33 mouse cellular contexts compared by ENCODE assay signal in the genomic region with DNA sequence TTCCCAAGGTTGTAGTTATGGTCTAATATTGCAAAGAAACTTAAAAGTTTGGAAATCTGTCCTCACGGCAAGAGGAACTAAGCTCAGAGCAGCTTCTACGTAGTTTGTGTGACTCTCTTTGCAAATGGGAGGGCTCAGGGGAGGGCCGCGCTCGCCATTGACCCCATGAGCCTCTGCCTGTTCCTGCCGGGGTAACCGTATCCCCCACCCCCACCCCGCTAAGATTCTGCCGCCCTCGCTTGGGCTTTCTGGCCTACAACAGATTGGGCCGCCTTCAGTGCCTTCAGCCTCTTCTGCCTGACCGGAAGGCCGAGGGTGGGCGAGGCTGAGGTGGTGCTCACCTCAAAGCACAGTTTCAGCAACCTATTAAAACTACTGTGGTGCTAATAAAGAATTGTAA. TPM values are rescaled to one million over a fixed set of nuclear protein-coding genes. Genes with fewer than 3 reads are reported as not detected.
DNase-seq lines count a peak whose midpoint lies in the region; ATAC-seq and TF ChIP-seq lines count a peak whose summit lies in the region.
"Had no signal": no experiment of that assay in that cellular context is flagged by ENCODE, and none has a peak within 500 bp of the region (broad histone marks: within the 10 kb centered on the region; RNA-seq: fewer than 3 reads in every experiment).

No protein-coding gene starts in this region.

- no peak overlapping the region for H3K4me2 ChIP-seq in hindbrain, embryonic 16.5 days (ENCODE audit: low read length)
- H3K4me2 ChIP-seq: embryonic facial prominence, embryonic 13.5 days; forebrain, embryonic 12.5 days; forebrain, embryonic 15.5 days; heart, embryonic 11.5 days; heart, embryonic 15.5 days; hindbrain, embryonic 14.5 days had no signal

- WGBS in heart, embryonic 10.5 days, result 61% methylated on average over 14 of the region's 14 CpGs
- 62% methylated on average over 14 of the region's 14 CpGs for WGBS in hindbrain, embryonic 16.5 days
- WGBS in embryonic facial prominence, embryonic 10.5 days, result 62% methylated on average over 14 of the region's 14 CpGs

- no peaks in the 10 kb centered on the region for H3K36me3 ChIP-seq in heart, embryonic 10.5 days
- H3K36me3 ChIP-seq in ES-Bruce4 (ENCODE audit: control insufficient read depth, insufficient read depth, low read length, poor library complexity, severe bottlenecking), result no peaks in the 10 kb centered on the region
- H3K36me3 ChIP-seq in hindbrain, embryonic 16.5 days (ENCODE audit: control insufficient read depth, insufficient read depth, low read length), result no peaks in the 10 kb centered on the region
- no peaks in the 10 kb centered on the region for H3K36me3 ChIP-seq in embryonic facial prominence, embryonic 10.5 days (replicated peaks)
- H3K36me3 ChIP-seq: embryonic facial prominence, embryonic 13.5 days; forebrain, embryonic 12.5 days; forebrain, embryonic 15.5 days; heart, embryonic 15.5 days had no signal

- intact Hi-C loops in heart, postnatal 25 days (cut with DNase I), result no loop called here

- no peak for ATAC-seq in hindbrain, embryonic 16.5 days
- ATAC-seq: forebrain, embryonic 15.5 days; intestine, postnatal 0 days had no signal

- no peak overlapping the region for H3K4me3 ChIP-seq in heart, embryonic 10.5 days
- peak overlapping the region; percentile 34 for H3K4me3 ChIP-seq in ES-Bruce4 (ENCODE audit: low read depth, low read length)
- no peak overlapping the region for H3K4me3 ChIP-seq in hindbrain, embryonic 16.5 days (ENCODE audit: low read length)
- H3K4me3 ChIP-seq in embryonic facial prominence, embryonic 10.5 days, result no peak overlapping the region
- H3K4me3 ChIP-seq: embryonic facial prominence, embryonic 13.5 days; erythroblast, embryonic 14.5 days; forebrain, embryonic 12.5 days; forebrain, embryonic 15.5 days; heart, adult 2 months; heart, embryonic 15.5 days had no signal

- no peak overlapping the region for H3K27ac ChIP-seq in heart, embryonic 10.5 days
- H3K27ac ChIP-seq in ES-Bruce4 (ENCODE audit: insufficient read depth, low read length), result 0 out of 2 replicates have a peak overlapping the region, but pooled peaks have one; percentile 38
- H3K27ac ChIP-seq in hindbrain, embryonic 16.5 days (ENCODE audit: low read depth, low read length), result no peak overlapping the region
- no peak overlapping the region for H3K27ac ChIP-seq in embryonic facial prominence, embryonic 10.5 days (replicated peaks)
- H3K27ac ChIP-seq: embryonic facial prominence, embryonic 13.5 days; forebrain, embryonic 12.5 days; forebrain, embryonic 15.5 days; heart, adult 2 months; heart, embryonic 15.5 days; hindbrain, embryonic 14.5 days had no signal

- H3K4me1 ChIP-seq in heart, embryonic 10.5 days, result no peaks in the 10 kb centered on the region
- H3K4me1 ChIP-seq in ES-Bruce4 (ENCODE audit: control insufficient read depth, insufficient read depth, low read length), result no peaks in the 10 kb centered on the region
- no peaks in the 10 kb centered on the region for H3K4me1 ChIP-seq in hindbrain, embryonic 16.5 days (ENCODE audit: control insufficient read depth, insufficient read depth, low read depth, low read length)
- no peaks in the 10 kb centered on the region for H3K4me1 ChIP-seq in embryonic facial prominence, embryonic 10.5 days
- H3K4me1 ChIP-seq: embryonic facial prominence, embryonic 13.5 days; forebrain, embryonic 12.5 days; forebrain, embryonic 15.5 days; heart, embryonic 15.5 days had no signal

- no peak for TF ChIP-seq POLR2A in ES-Bruce4 (IDR thresholded peaks at IDR 0.05; ENCODE audit: insufficient read depth, low read length)

- peak; percentile 68 for DNase-seq in heart, embryonic 10.5 days (ENCODE audit: low spot score)
- no peak for DNase-seq in heart, postnatal 25 days (ENCODE audit: low spot score)
- DNase-seq in R1 (ENCODE audit: low read depth, low spot score), result peak; percentile 90
- DNase-seq in embryonic facial prominence, embryonic 10.5 days (ENCODE audit: low spot score), result no peak
- DNase-seq: adrenal gland, postnatal 10 days; adrenal gland, postnatal 36 days; B cell, adult 2 months; cerebellum, adult 18-20 months; cerebellum, adult 9-10 months; cerebellum, postnatal 14 days; gastrocnemius, postnatal 25 days; heart, adult 2 months; heart, postnatal 10 days; heart, postnatal 4 days; kidney, adult 2 months had no signal

- TF ChIP-seq EP300 in ES-Bruce4 (IDR thresholded peaks at IDR 0.05; ENCODE audit: insufficient read depth, low read depth, low read length), result peak; percentile 78; the same call in 1 of the 2 replicates

- H3K9ac ChIP-seq in ES-Bruce4 (ENCODE audit: low read depth, poor library complexity, severe bottlenecking), result peak overlapping the region; percentile 73
- no peak overlapping the region for H3K9ac ChIP-seq in hindbrain, embryonic 16.5 days (ENCODE audit: low read depth, low read length)
- H3K9ac ChIP-seq: embryonic facial prominence, embryonic 13.5 days; forebrain, embryonic 12.5 days; forebrain, embryonic 15.5 days; heart, embryonic 15.5 days; hindbrain, embryonic 14.5 days had no signal

- H3K9me3 ChIP-seq in heart, embryonic 10.5 days, result no peaks in the 10 kb centered on the region
- peaks cover 16% of the 10 kb centered on the region for H3K9me3 ChIP-seq in ES-Bruce4 (replicated peaks; ENCODE audit: control insufficient read depth, insufficient read depth, low read length, poor library complexity, severe bottlenecking)
- H3K9me3 ChIP-seq in hindbrain, embryonic 16.5 days (ENCODE audit: control insufficient read depth, low read length), result no peaks in the 10 kb centered on the region; the same call in 1 of the 2 replicates
- peaks cover 9% of the 10 kb centered on the region for H3K9me3 ChIP-seq in embryonic facial prominence, embryonic 10.5 days
- H3K9me3 ChIP-seq: embryonic facial prominence, embryonic 13.5 days; forebrain, embryonic 15.5 days; heart, embryonic 15.5 days had no signal

- TF ChIP-seq CTCF in ES-Bruce4 (IDR thresholded peaks at IDR 0.05; ENCODE audit: low read depth, low read length), result no peak

- H3K27me3 ChIP-seq in heart, embryonic 10.5 days (ENCODE audit: insufficient read depth, poor library complexity, severe bottlenecking), result peaks cover 23% of the 10 kb centered on the region
- H3K27me3 ChIP-seq in ES-Bruce4 (ENCODE audit: control insufficient read depth, insufficient read depth, low read length, poor library complexity, severe bottlenecking), result no peaks in the 10 kb centered on the region
- no peaks in the 10 kb centered on the region for H3K27me3 ChIP-seq in hindbrain, embryonic 16.5 days (replicated peaks; ENCODE audit: control insufficient read depth, insufficient read depth, low read length)
- peaks cover 27% of the 10 kb centered on the region for H3K27me3 ChIP-seq in embryonic facial prominence, embryonic 10.5 days (replicated peaks; ENCODE audit: low read depth, poor library complexity, severe bottlenecking)
- H3K27me3 ChIP-seq: CH12.LX; forebrain, embryonic 15.5 days; heart, embryonic 15.5 days had no signal

RNA-seq across cellular contexts. Expression of a gene that starts 9.2 kb away (rescaled TPM):
- polyA plus RNA-seq in heart, embryonic 10.5 days (2016; fragmentation: Nextera tagmentation; extraction: Ambion mirVana), result not detected in 2 replicates
- not detected for total RNA-seq in heart, postnatal 25 days (2021)
- 3.2 and 4.1 TPM in 2 replicates for polyA plus RNA-seq in ES-Bruce4 (2011; ENCODE audit: insufficient read depth, insufficient read length, low read depth, missing spikeins)
- polyA plus RNA-seq in hindbrain, embryonic 16.5 days (2015; fragmentation: Nextera tagmentation; extraction: Ambion mirVana), result not detected in 2 replicates
- polyA plus RNA-seq in embryonic facial prominence, embryonic 10.5 days (2016; fragmentation: Nextera tagmentation; extraction: Ambion mirVana), result not detected in 2 replicates
- total RNA-seq: adrenal gland, adult 18-20 months; adrenal gland, postnatal 10 days; adrenal gland, postnatal 36 days; CH12.LX; common myeloid progenitor, adult 5-6 weeks; gastrocnemius, adult 8-10 months; gastrocnemius, postnatal 25 days; heart, adult 2 months; heart, postnatal 10 days; heart, postnatal 4 days; MEL had no signal
- polyA plus RNA-seq: embryonic facial prominence, embryonic 13.5 days; erythroblast, embryonic 14.5 days; forebrain, embryonic 12.5 days; forebrain, embryonic 15.5 days; gonadal fat pad, adult 2 months; heart, adult 2 months; heart, embryonic 11.5 days; heart, embryonic 15.5 days; hindbrain, embryonic 11.5 days; hindbrain, embryonic 14.5 days; intestine, embryonic 14.5 days; intestine, postnatal 0 days had no signal

RNA-seq across cellular contexts. Expression of a gene that starts 32.5 kb away (rescaled TPM):
- 3.0 and 3.6 TPM in 2 replicates for polyA plus RNA-seq in heart, embryonic 10.5 days (2016; fragmentation: Nextera tagmentation; extraction: Ambion mirVana)
- total RNA-seq in heart, postnatal 25 days (2021), result 10 to 100 TPM; 46.8 to 52.7 TPM
- polyA plus RNA-seq in ES-Bruce4 (2011; ENCODE audit: insufficient read depth, insufficient read length, low read depth, missing spikeins), result 9.7 and 11.5 TPM in 2 replicates
- 3.5 TPM in 2 replicates for polyA plus RNA-seq in hindbrain, embryonic 16.5 days (2015; fragmentation: Nextera tagmentation; extraction: Ambion mirVana)
- 3.3 and 4.6 TPM in 2 replicates for polyA plus RNA-seq in embryonic facial prominence, embryonic 10.5 days (2016; fragmentation: Nextera tagmentation; extraction: Ambion mirVana)

RNA-seq across cellular contexts. Expression of a gene that starts 43.8 kb away (rescaled TPM):
- polyA plus RNA-seq in heart, embryonic 10.5 days (2016; fragmentation: Nextera tagmentation; extraction: Ambion mirVana), result 36.0 and 36.1 TPM in 2 replicates
- total RNA-seq in heart, postnatal 25 days (2021), result 10 to 100 TPM; 46.0 to 51.8 TPM
- 55.8 and 60.3 TPM in 2 replicates for polyA plus RNA-seq in ES-Bruce4 (2011; ENCODE audit: insufficient read depth, insufficient read length, low read depth, missing spikeins)
- polyA plus RNA-seq in hindbrain, embryonic 16.5 days (2015; fragmentation: Nextera tagmentation; extraction: Ambion mirVana), result 11.8 and 13.1 TPM in 2 replicates
- 36.8 and 42.2 TPM in 2 replicates for polyA plus RNA-seq in embryonic facial prominence, embryonic 10.5 days (2016; fragmentation: Nextera tagmentation; extraction: Ambion mirVana)

Comparison
In these comparisons a context has a peak if more than half of its experiments do, and no peak if none do; other contexts are left out.
1. DNase-seq: peak in heart, embryonic 10.5 days (single experiment) and R1 (single experiment); none in heart, postnatal 25 days (single experiment) and embryonic facial prominence, embryonic 10.5 days (single experiment).